Mouse (Mus musculus) frontal cortex, postnatal 10 days (tissue): ENCODE measurements around the gene Dand5.

Experiments used
- DNase-seq, 2 experiments: peaks; one replicate each; pipeline ENCODE4 v3.0.0; 2022; ENCODE audit warnings: low spot score in 2 of 2, mixed read lengths in 1 of 2

Gene Dand5

GRCm38 (mm10) chr8:84770100-84770953 lies 52.3 kb downstream of the Dand5 start:
- no peak for DNase-seq

- DNase-seq, result no peak
Observed at GRCm38 (mm10) chr8:84769324-84769723, 53.3 kb downstream of the Dand5 start.

GRCm38 (mm10) chr8:84768343-84769095 lies 54.1 kb downstream of the Dand5 start:
- DNase-seq, result no peak

GRCm38 (mm10) chr8:84767221-84767620 lies 55.4 kb downstream of the Dand5 start:
- DNase-seq, result no peak

- DNase-seq, result no peak
Observed at GRCm38 (mm10) chr8:84766422-84766821, 56.2 kb downstream of the Dand5 start.

- no peak for DNase-seq
Observed at GRCm38 (mm10) chr8:84765629-84766028, 57.0 kb downstream of the Dand5 start.
